11 mouse cellular contexts compared by ENCODE assay signal in the genomic region with DNA sequence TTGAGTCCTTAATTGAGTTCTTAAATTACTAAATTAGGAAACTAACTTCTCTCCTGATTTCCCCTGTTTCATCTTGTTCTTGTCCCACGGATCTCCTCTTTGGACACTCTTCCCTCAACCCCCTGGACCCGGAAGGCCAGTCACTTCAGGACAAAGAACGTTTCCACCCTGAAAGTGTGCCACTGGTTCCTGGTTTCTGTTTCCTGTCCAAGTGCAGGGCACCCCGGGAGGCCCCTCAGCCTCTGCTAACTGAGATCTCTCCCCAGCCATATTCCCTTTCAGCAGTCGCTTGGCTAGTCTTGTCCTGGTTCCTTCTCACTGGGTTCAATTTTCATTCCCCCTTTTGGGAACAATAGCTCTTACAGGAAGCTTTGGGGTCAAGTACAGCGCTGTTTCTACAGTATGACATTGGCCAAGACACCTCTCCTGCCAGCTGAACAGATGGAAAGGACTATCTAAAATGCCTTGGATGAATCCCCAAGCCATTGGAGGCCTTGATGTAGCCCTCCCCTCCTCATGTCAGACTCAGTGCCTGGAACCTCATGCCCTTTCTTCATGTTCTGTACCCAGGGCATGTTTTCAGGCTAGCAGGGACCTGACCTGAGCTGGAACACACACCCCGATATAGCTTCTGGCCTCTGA.
DNase-seq lines count a peak whose midpoint lies in the region; ATAC-seq and TF ChIP-seq lines count a peak whose summit lies in the region.
"Had no signal": no experiment of that assay in that cellular context is flagged by ENCODE, and none has a peak within 500 bp of the region (broad histone marks: within the 10 kb centered on the region; RNA-seq: fewer than 3 reads in every experiment).

No protein-coding gene starts in this region.

- 54% methylated on average over 7 of the region's 7 CpGs for WGBS in lung, embryonic 14.5 days

- no peak overlapping the region for H3K4me3 ChIP-seq in lung, embryonic 14.5 days (ENCODE audit: low read depth, low read length)
- H3K4me3 ChIP-seq: limb, embryonic 12.5 days had no signal

- no peak for TF ChIP-seq CTCF in lung, embryonic 14.5 days (IDR thresholded peaks at IDR 0.05; ENCODE audit: low read depth)

- H3K9ac ChIP-seq in lung, embryonic 14.5 days = no peak overlapping the region
- H3K9ac ChIP-seq: limb, embryonic 12.5 days had no signal

- H3K27ac ChIP-seq in lung, embryonic 14.5 days (ENCODE audit: low read depth) = peak overlapping the region; percentile 66; the same call in 1 of the 2 replicates
- H3K27ac ChIP-seq: hindbrain, postnatal 0 days had no signal

- DNase-seq in lung, embryonic 14.5 days = no peak
- DNase-seq in lung, postnatal 25 days (ENCODE audit: low spot score) = no peak
- DNase-seq in MEL-GATA-1-ER (ENCODE audit: extremely low read depth, low read depth) = peak; percentile 4
- DNase-seq in cerebellum, adult 18-20 months = peak; percentile 27 to 31
- no peak for DNase-seq in gastrocnemius, postnatal 36 days
- DNase-seq in urinary bladder, postnatal 14 days (ENCODE audit: low spot score) = no peak
- DNase-seq: adrenal gland, adult 8-10 months; layer of hippocampus, postnatal 36 days had no signal

- H3K4me1 ChIP-seq in lung, embryonic 14.5 days (ENCODE audit: insufficient read depth) = peaks cover 27% of the 10 kb centered on the region

- intact Hi-C loops in gastrocnemius, postnatal 36 days (cut with DNase I) = loop anchor here (10.0 kb wide), 1 partner anchor 286 kb away; a partner anchor contains a TSS

- H3K4me2 ChIP-seq in lung, embryonic 14.5 days = no peak overlapping the region

- no peaks in the 10 kb centered on the region for H3K27me3 ChIP-seq in lung, embryonic 14.5 days (ENCODE audit: insufficient read depth, low read length)

- H3K9me3 ChIP-seq in lung, embryonic 14.5 days (ENCODE audit: low read depth, low read length) = no peaks in the 10 kb centered on the region
- H3K9me3 ChIP-seq: limb, embryonic 12.5 days had no signal

- no peaks in the 10 kb centered on the region for H3K36me3 ChIP-seq in lung, embryonic 14.5 days (ENCODE audit: insufficient read depth)
- H3K36me3 ChIP-seq: limb, embryonic 12.5 days had no signal

- ATAC-seq in lung, embryonic 14.5 days (ENCODE audit: insufficient read depth) = no peak
- peak; percentile 58 for ATAC-seq in granulocyte monocyte progenitor cell, adult 5-6 weeks (replicated peaks; ENCODE audit: poor library complexity, severe bottlenecking)
- ATAC-seq: hindbrain, postnatal 0 days had no signal

Comparison
In these comparisons a context has a peak if more than half of its experiments do, and no peak if none do; other contexts are left out.
1. DNase-seq: peak in MEL-GATA-1-ER (single experiment) and cerebellum, adult 18-20 months (2 of 2); none in lung, embryonic 14.5 days (single experiment), lung, postnatal 25 days (single experiment), gastrocnemius, postnatal 36 days (0 of 2) and urinary bladder, postnatal 14 days (single experiment).